Mouse (Mus musculus): ENCODE measurements around the gene Tnnt2. TPM values are rescaled to one million over a fixed set of nuclear protein-coding genes. Genes with fewer than 3 reads are reported as not detected.
A peak's percentile ranks its signal among the peaks of the same experiment; 100 is the strongest.

Tnnt2 gene
- polyA plus RNA-seq, 1 experiment, result 2.8 TPM

GRCm38 (mm10) chr1:135840675-135841395 lies 4.7 kb downstream of the Tnnt2 start:
- H3K4me3 ChIP-seq (replicated peaks; ENCODE audit: insufficient read depth, low read depth, low read length), result no peak overlapping the region
- 79% methylated on average over 15 of the region's 15 CpGs for WGBS
- no peak for DNase-seq
- TF ChIP-seq CTCF (IDR thresholded peaks at IDR 0.05; ENCODE audit: borderline replicate concordance, insufficient read depth, low read depth, low read length), result no peak
- TF ChIP-seq POLR2A (IDR thresholded peaks at IDR 0.05; ENCODE audit: borderline replicate concordance, insufficient read depth, low read length), result no peak
- no peaks in the 10 kb centered on the region for H3K4me1 ChIP-seq (ENCODE audit: control insufficient read depth, insufficient read depth, low read length)
- H3K27me3 ChIP-seq (ENCODE audit: control insufficient read depth, insufficient read depth, low read length), result no peaks in the 10 kb centered on the region
- H3K27ac ChIP-seq (ENCODE audit: insufficient read depth, low read length), result no peak overlapping the region

- no peak for TF ChIP-seq CTCF (IDR thresholded peaks at IDR 0.05; ENCODE audit: borderline replicate concordance, insufficient read depth, low read depth, low read length)
- no peak for TF ChIP-seq POLR2A (IDR thresholded peaks at IDR 0.05; ENCODE audit: borderline replicate concordance, insufficient read depth, low read length)
- no peak overlapping the region for H3K4me3 ChIP-seq (replicated peaks; ENCODE audit: insufficient read depth, low read depth, low read length)
- no peak overlapping the region for H3K27ac ChIP-seq (ENCODE audit: insufficient read depth, low read length)
- H3K4me1 ChIP-seq (ENCODE audit: control insufficient read depth, insufficient read depth, low read length), result no peaks in the 10 kb centered on the region; the same call in 1 of the 2 replicates
- WGBS, result 91% methylated on average over 10 of the region's 10 CpGs
- no peaks in the 10 kb centered on the region for H3K27me3 ChIP-seq (ENCODE audit: control insufficient read depth, insufficient read depth, low read length)
- no peak for DNase-seq
Measured at GRCm38 (mm10) chr1:135843519-135844262, 7.5 kb downstream of the Tnnt2 start.

- Histone ChIP-seq H3K27ac (ENCODE audit: insufficient read depth, low read length) (no peak overlapping the region), H3K27me3 (ENCODE audit: control insufficient read depth, insufficient read depth, low read length) (no peaks in the 10 kb centered on the region), H3K4me3 (replicated peaks; ENCODE audit: insufficient read depth, low read depth, low read length) (no peak overlapping the region), H3K4me1 (ENCODE audit: control insufficient read depth, insufficient read depth, low read length) (no peaks in the 10 kb centered on the region; the same call in 1 of the 2 replicates)
- TF ChIP-seq CTCF (IDR thresholded peaks at IDR 0.05; ENCODE audit: borderline replicate concordance, insufficient read depth, low read depth, low read length) (no peak), POLR2A (IDR thresholded peaks at IDR 0.05; ENCODE audit: borderline replicate concordance, insufficient read depth, low read length) (no peak)
- 88% methylated on average over 6 of the region's 6 CpGs for WGBS
- no peak for DNase-seq
Measured at GRCm38 (mm10) chr1:135844481-135844880, 8.3 kb downstream of the Tnnt2 start.

- Histone ChIP-seq H3K27me3 (ENCODE audit: control insufficient read depth, insufficient read depth, low read length) (no peaks in the 10 kb centered on the region), H3K4me3 (replicated peaks; ENCODE audit: insufficient read depth, low read depth, low read length) (no peak overlapping the region), H3K4me1 (ENCODE audit: control insufficient read depth, insufficient read depth, low read length) (no peaks in the 10 kb centered on the region; the same call in 1 of the 2 replicates), H3K27ac (ENCODE audit: insufficient read depth, low read length) (no peak overlapping the region)
- DNase-seq, result no peak
- 85% methylated on average over 5 of the region's 5 CpGs for WGBS
- TF ChIP-seq CTCF (IDR thresholded peaks at IDR 0.05; ENCODE audit: borderline replicate concordance, insufficient read depth, low read depth, low read length) (no peak), POLR2A (IDR thresholded peaks at IDR 0.05; ENCODE audit: borderline replicate concordance, insufficient read depth, low read length) (no peak)
Measured at GRCm38 (mm10) chr1:135846632-135847031, 10.5 kb downstream of the Tnnt2 start.

- 36% methylated on average over 6 of the region's 6 CpGs for WGBS
- Histone ChIP-seq H3K27me3 (ENCODE audit: control insufficient read depth, insufficient read depth, low read length) (no peaks in the 10 kb centered on the region), H3K4me1 (ENCODE audit: control insufficient read depth, insufficient read depth, low read length) (no peaks in the 10 kb centered on the region; the same call in 1 of the 2 replicates), H3K27ac (ENCODE audit: insufficient read depth, low read length) (no peak overlapping the region), H3K4me3 (replicated peaks; ENCODE audit: insufficient read depth, low read depth, low read length) (no peak overlapping the region)
- no peak for DNase-seq
- peak; percentile 41; the same call in 1 of the 2 replicates for TF ChIP-seq CTCF (IDR thresholded peaks at IDR 0.05; ENCODE audit: borderline replicate concordance, insufficient read depth, low read depth, low read length)
- TF ChIP-seq POLR2A (IDR thresholded peaks at IDR 0.05; ENCODE audit: borderline replicate concordance, insufficient read depth, low read length), result no peak
Measured at GRCm38 (mm10) chr1:135847139-135847562, 11.0 kb downstream of the Tnnt2 start.

GRCm38 (mm10) chr1:135847611-135848351 lies 11.6 kb downstream of the Tnnt2 start:
- no peak for TF ChIP-seq POLR2A (IDR thresholded peaks at IDR 0.05; ENCODE audit: borderline replicate concordance, insufficient read depth, low read length)
- no peak for TF ChIP-seq CTCF (IDR thresholded peaks at IDR 0.05; ENCODE audit: borderline replicate concordance, insufficient read depth, low read depth, low read length)
- Histone ChIP-seq H3K27me3 (ENCODE audit: control insufficient read depth, insufficient read depth, low read length) (no peaks in the 10 kb centered on the region), H3K27ac (ENCODE audit: insufficient read depth, low read length) (no peak overlapping the region), H3K4me1 (ENCODE audit: control insufficient read depth, insufficient read depth, low read length) (no peaks in the 10 kb centered on the region; the same call in 1 of the 2 replicates), H3K4me3 (replicated peaks; ENCODE audit: insufficient read depth, low read depth, low read length) (no peak overlapping the region)
- no peak for DNase-seq
- WGBS, result 41% methylated on average over 17 of the region's 17 CpGs

GRCm38 (mm10) chr1:135850722-135851512 lies 14.8 kb downstream of the Tnnt2 start:
- WGBS, result 72% methylated on average over 12 of the region's 12 CpGs
- DNase-seq, result no peak
- Histone ChIP-seq H3K4me1 (ENCODE audit: control insufficient read depth, insufficient read depth, low read length) (no peaks in the 10 kb centered on the region; the same call in 1 of the 2 replicates), H3K27me3 (ENCODE audit: control insufficient read depth, insufficient read depth, low read length) (no peaks in the 10 kb centered on the region), H3K27ac (ENCODE audit: insufficient read depth, low read length) (no peak overlapping the region), H3K4me3 (replicated peaks; ENCODE audit: insufficient read depth, low read depth, low read length) (no peak overlapping the region)
- TF ChIP-seq CTCF (IDR thresholded peaks at IDR 0.05; ENCODE audit: borderline replicate concordance, insufficient read depth, low read depth, low read length) (0 out of 2 replicates have a peak, but pooled peaks have one; percentile 13), POLR2A (IDR thresholded peaks at IDR 0.05; ENCODE audit: borderline replicate concordance, insufficient read depth, low read length) (no peak)

Data from cerebellum, adult 2 months (tissue).